Mouse (Mus musculus) intestine, embryonic 15.5 days (tissue): ENCODE data around the gene Ttpal. TPM values are rescaled to one million over a fixed set of nuclear protein-coding genes. Genes with fewer than 3 reads are reported as not detected.
"Not testable (repeated sequence)": the region's sequence is repeated elsewhere in the genome, so short reads cannot be mapped to it uniquely, and the experiment has no call there.

ENCODE experiments used
- ATAC-seq: fragments of 200-750 bp; cut with Nextera tagmentation; 2 replicates; pipeline ENCODE4 v1.8.0; 2017; ENCODE audit warnings: moderate TSS enrichment, moderate library complexity
- H3K27ac ChIP-seq: fragments of 300-500 bp; sonication (generic); 2 replicates; pipeline ENCODE4 v1.5.1; 2015; ENCODE audit warnings: mild to moderate bottlenecking, inconsistent platforms
- H3K27me3 ChIP-seq: fragments of 300-500 bp; sonication (generic); replicated peaks from 2 replicates; pipeline ENCODE4 v1.6.1; 2015; ENCODE audit warnings: inconsistent platforms
- H3K36me3 ChIP-seq: fragments of 300-500 bp; sonication (generic); 2 replicates; pipeline ENCODE4 v1.6.1; 2015; ENCODE audit warnings: inconsistent platforms
- H3K4me1 ChIP-seq: fragments of 300-500 bp; sonication (generic); replicated peaks from 2 replicates; pipeline ENCODE4 v1.6.1; 2015; ENCODE audit warnings: inconsistent platforms
- H3K4me2 ChIP-seq: fragments of 300-500 bp; sonication (generic); replicated peaks from 2 replicates; pipeline ENCODE4 v1.6.1; 2015; ENCODE audit warnings: mild to moderate bottlenecking, inconsistent platforms
- H3K4me3 ChIP-seq: fragments of 300-500 bp; sonication (generic); replicated peaks from 2 replicates; pipeline ENCODE4 v1.5.1; 2015; ENCODE audit warnings: inconsistent platforms
- H3K9ac ChIP-seq: fragments of 300-500 bp; sonication (generic); 2 replicates; pipeline ENCODE4 v1.6.1; 2015; ENCODE audit warnings: inconsistent platforms
- H3K9me3 ChIP-seq: fragments of 300-500 bp; sonication (generic); 2 replicates; pipeline ENCODE4 v1.6.1; 2016; ENCODE audit warnings: inconsistent platforms
- WGBS: fragments of 180-500 bp; shearing (Covaris S2); methylation state at CpG from one replicate; pipeline ENCODE4 v1.1.7; 2015; 5-methylcytosine and 5-hydroxymethylcytosine counted together
- polyA plus RNA-seq: library from polyadenylated mRNA; unstranded; fragments of >200 nt; fragmentation: Nextera tagmentation; extraction: Ambion mirVana; gene quantifications from 2 replicates; pipeline ENCODE4 v1.2.1, GENCODE M21; 2015

Gene Ttpal
- polyA plus RNA-seq, 1 experiment from 2014 or later, result 25.7 TPM

- Histone ChIP-seq H3K36me3 (no peaks in the 10 kb centered on the region), H3K4me1 (peaks cover 32% of the 10 kb centered on the region), H3K4me3 (no peak overlapping the region), H3K27ac (no peak overlapping the region), H3K4me2 (no peak overlapping the region), H3K9ac (no peak overlapping the region), H3K27me3 (no peaks in the 10 kb centered on the region), H3K9me3 (no peaks in the 10 kb centered on the region)
- no peak for ATAC-seq
- WGBS, result 83% methylated on average over 3 of the region's 3 CpGs
Measured at GRCm38 (mm10) chr2:163640493-163640892, 38.4 kb downstream of the Ttpal start.

- peak overlapping the region; percentile 48; the same call in 1 of the 2 replicates for H3K27ac ChIP-seq
- H3K4me3 ChIP-seq, result no peak overlapping the region
- no peak for ATAC-seq
- no peaks in the 10 kb centered on the region for H3K36me3 ChIP-seq
- H3K4me1 ChIP-seq, result peaks cover 32% of the 10 kb centered on the region
- no peaks in the 10 kb centered on the region for H3K27me3 ChIP-seq
- H3K4me2 ChIP-seq, result 0 out of 2 replicates have a peak overlapping the region, but pooled peaks have one; percentile 56
- H3K9ac ChIP-seq, result no peak overlapping the region
- 46% methylated on average over 3 of the region's 3 CpGs for WGBS
- no peaks in the 10 kb centered on the region for H3K9me3 ChIP-seq
Measured at GRCm38 (mm10) chr2:163641681-163642080, 39.6 kb downstream of the Ttpal start.

GRCm38 (mm10) chr2:163642685-163643575, 40.8 kb downstream of the Ttpal start:
- Histone ChIP-seq H3K27ac (peak overlapping the region; percentile 100; the same call in 1 of the 2 replicates), H3K4me1 (peaks cover 31% of the 10 kb centered on the region), H3K9me3 (no peaks in the 10 kb centered on the region), H3K9ac (no peak overlapping the region), H3K4me2 (peak overlapping the region; percentile 56), H3K4me3 (peak overlapping the region; percentile 95), H3K27me3 (no peaks in the 10 kb centered on the region), H3K36me3 (no peaks in the 10 kb centered on the region)
- WGBS, result 85% methylated on average over 30 of the region's 30 CpGs
- no peak for ATAC-seq

GRCm38 (mm10) chr2:163643576-163643971, 41.5 kb downstream of the Ttpal start:
- no peaks in the 10 kb centered on the region for H3K9me3 ChIP-seq
- no peak for ATAC-seq
- H3K27me3 ChIP-seq, result no peaks in the 10 kb centered on the region
- H3K36me3 ChIP-seq, result no peaks in the 10 kb centered on the region
- H3K4me2 ChIP-seq, result peak overlapping the region; percentile 56
- H3K4me1 ChIP-seq, result peaks cover 26% of the 10 kb centered on the region
- 57% methylated on average over 2 of the region's 2 CpGs for WGBS
- peak overlapping the region; percentile 100; the same call in 1 of the 2 replicates for H3K27ac ChIP-seq
- H3K4me3 ChIP-seq, result peak overlapping the region; percentile 95
- peak overlapping the region; percentile 95 for H3K9ac ChIP-seq

- Histone ChIP-seq H3K4me3 (peak overlapping the region; percentile 95), H3K9ac (peak overlapping the region; percentile 95), H3K27ac (peak overlapping the region; percentile 100), H3K4me2 (peak overlapping the region; percentile 56), H3K4me1 (peaks cover 23% of the 10 kb centered on the region), H3K27me3 (no peaks in the 10 kb centered on the region), H3K9me3 (no peaks in the 10 kb centered on the region), H3K36me3 (no peaks in the 10 kb centered on the region)
- 4% methylated on average over 4 of the region's 4 CpGs for WGBS
- ATAC-seq, result no peak
Measured at GRCm38 (mm10) chr2:163644047-163644446, 41.9 kb downstream of the Ttpal start.

- Histone ChIP-seq H3K36me3 (no peaks in the 10 kb centered on the region), H3K4me1 (peaks cover 20% of the 10 kb centered on the region), H3K9me3 (no peaks in the 10 kb centered on the region), H3K27me3 (no peaks in the 10 kb centered on the region), H3K27ac (peak within 1 kb of the TSS; percentile 100), H3K9ac (peak within 1 kb of the TSS; percentile 95), H3K4me3 (peak within 1 kb of the TSS; percentile 95), H3K4me2 (peak within 1 kb of the TSS; percentile 56)
- peak; percentile 96 for ATAC-seq
- under 1% methylated on average over 74 of the region's 74 CpGs for WGBS
Measured at GRCm38 (mm10) chr2:163644575-163645385, 42.7 kb downstream of the Ttpal start, which contains the start of gene Serinc3. Gene Serinc3, minus strand, starts transcription at chr2:163645131.

- Histone ChIP-seq H3K4me2 (peak overlapping the region; percentile 56; the same call in 1 of the 2 replicates), H3K4me1 (peaks cover 19% of the 10 kb centered on the region)
Measured at GRCm38 (mm10) chr2:163645700-163646460, 43.8 kb downstream of the Ttpal start.

GRCm38 (mm10) chr2:163646461-163647080, 44.5 kb downstream of the Ttpal start:
- H3K27ac ChIP-seq, result no peak overlapping the region
- no peak for ATAC-seq
- H3K27me3 ChIP-seq, result no peaks in the 10 kb centered on the region
- no peak overlapping the region for H3K9ac ChIP-seq
- H3K9me3 ChIP-seq, result no peaks in the 10 kb centered on the region
- H3K4me3 ChIP-seq, result no peak overlapping the region
- H3K4me2 ChIP-seq, result no peak overlapping the region
- peaks cover 14% of the 10 kb centered on the region for H3K4me1 ChIP-seq
- 87% methylated on average over 5 of the region's 5 CpGs for WGBS
- no peaks in the 10 kb centered on the region for H3K36me3 ChIP-seq

More at GRCm38 (mm10) chr2:163645700-163646460, 43.8 kb downstream of the Ttpal start:
- Histone ChIP-seq H3K4me3 (no peak overlapping the region; the same call in 1 of the 2 replicates), H3K9me3 (no peaks in the 10 kb centered on the region), H3K9ac (no peak overlapping the region), H3K27me3 (no peaks in the 10 kb centered on the region), H3K36me3 (no peaks in the 10 kb centered on the region), H3K27ac (peak overlapping the region; percentile 100)
- no peak for ATAC-seq
- 75% methylated on average over 11 of the region's 11 CpGs for WGBS

- not testable (repeated sequence) for H3K27me3 ChIP-seq, H3K4me2 ChIP-seq, ATAC-seq, H3K9ac ChIP-seq, H3K4me1 ChIP-seq, H3K9me3 ChIP-seq, H3K4me3 ChIP-seq, H3K27ac ChIP-seq, H3K36me3 ChIP-seq
- 95% methylated on average over 9 of the region's 12 CpGs for WGBS
Measured at GRCm38 (mm10) chr2:163655699-163656098, 53.6 kb downstream of the Ttpal start.

- 0 out of 2 replicates have a peak, but pooled peaks cover 4% of the 10 kb centered on the region for H3K4me1 ChIP-seq
- no peak overlapping the region for H3K4me2 ChIP-seq
- 87% methylated on average over 2 of the region's 2 CpGs for WGBS
- no peaks in the 10 kb centered on the region for H3K27me3 ChIP-seq
- no peak overlapping the region for H3K27ac ChIP-seq
- no peak for ATAC-seq
- H3K4me3 ChIP-seq, result no peak overlapping the region
- H3K9ac ChIP-seq, result no peak overlapping the region
- H3K36me3 ChIP-seq, result no peaks in the 10 kb centered on the region
- no peaks in the 10 kb centered on the region for H3K9me3 ChIP-seq
Measured at GRCm38 (mm10) chr2:163657486-163657885, 55.4 kb downstream of the Ttpal start.
